Mouse (Mus musculus) midbrain, embryonic 12.5 days (tissue): ENCODE results near the gene Ugt1a6a. TPM values are rescaled to one million over a fixed set of nuclear protein-coding genes. Genes with fewer than 3 reads are reported as not detected.
A peak's percentile ranks its signal among the peaks of the same experiment; 100 is the strongest.

ENCODE experiments used
- ATAC-seq: fragments of 200-750 bp; cut with Nextera tagmentation; 2 replicates; pipeline ENCODE4 v1.8.0; 2017; ENCODE audit warnings: low read depth, moderate TSS enrichment, moderate library complexity; ENCODE audit not compliant: low FRiP score
- H3K27ac ChIP-seq: fragments of 300-500 bp; sonication (generic); replicated peaks from 2 replicates; pipeline ENCODE4 v1.5.1; 2016; ENCODE audit warnings: mild to moderate bottlenecking
- H3K27me3 ChIP-seq: fragments of 300-500 bp; sonication (generic); 2 replicates; pipeline ENCODE4 v1.6.1; 2016; ENCODE audit warnings: mild to moderate bottlenecking
- H3K36me3 ChIP-seq: fragments of 300-500 bp; sonication (generic); 2 replicates; pipeline ENCODE4 v1.6.1; 2016
- H3K4me1 ChIP-seq: fragments of 300-500 bp; sonication (generic); 2 replicates; pipeline ENCODE4 v1.6.1; 2016
- H3K4me2 ChIP-seq: fragments of 300-500 bp; sonication (generic); replicated peaks from 2 replicates; pipeline ENCODE4 v1.6.1; 2016; ENCODE audit warnings: mild to moderate bottlenecking, moderate library complexity
- H3K4me3 ChIP-seq: fragments of 300-500 bp; sonication (generic); 2 replicates; pipeline ENCODE4 v1.5.1; 2016; ENCODE audit warnings: mild to moderate bottlenecking
- H3K9ac ChIP-seq: fragments of 300-500 bp; sonication (generic); replicated peaks from 2 replicates; pipeline ENCODE4 v1.6.1; 2016; ENCODE audit warnings: mild to moderate bottlenecking, moderate library complexity
- H3K9me3 ChIP-seq: fragments of 300-500 bp; sonication (generic); 2 replicates; pipeline ENCODE4 v1.6.1; 2016; ENCODE audit warnings: mild to moderate bottlenecking
- WGBS: fragments of 180-500 bp; shearing (Covaris S2); methylation state at CpG from one replicate; pipeline ENCODE4 v1.1.7; 2016; 5-methylcytosine and 5-hydroxymethylcytosine counted together
- polyA plus RNA-seq: library from polyadenylated mRNA; unstranded; fragments of >200 nt; fragmentation: Nextera tagmentation; extraction: Ambion mirVana; gene quantifications from 2 replicates; pipeline ENCODE4 v1.2.1, GENCODE M21; 2016

Gene Ugt1a6a
- polyA plus RNA-seq, 1 experiment from 2014 or later, result 0.61 TPM

GRCm38 (mm10) chr1:88233421-88234247, 99.0 kb downstream of the Ugt1a6a start:
- WGBS, result 69% methylated on average over 14 of the region's 14 CpGs
- Histone ChIP-seq H3K9ac (no peak overlapping the region), H3K36me3 (no peaks in the 10 kb centered on the region), H3K4me1 (no peaks in the 10 kb centered on the region), H3K9me3 (peaks cover 97% of the 10 kb centered on the region), H3K4me3 (no peak overlapping the region), H3K4me2 (no peak overlapping the region), H3K27me3 (no peaks in the 10 kb centered on the region), H3K27ac (no peak overlapping the region)
- ATAC-seq, result no peak

GRCm38 (mm10) chr1:88234248-88234610, 99.6 kb downstream of the Ugt1a6a start:
- 63% methylated on average over 4 of the region's 4 CpGs for WGBS
- H3K9ac ChIP-seq, result no peak overlapping the region
- no peaks in the 10 kb centered on the region for H3K36me3 ChIP-seq
- H3K27ac ChIP-seq, result no peak overlapping the region
- ATAC-seq, result no peak
- H3K9me3 ChIP-seq, result peaks cover 97% of the 10 kb centered on the region
- H3K27me3 ChIP-seq, result no peaks in the 10 kb centered on the region
- H3K4me1 ChIP-seq, result no peaks in the 10 kb centered on the region
- no peak overlapping the region for H3K4me2 ChIP-seq
- no peak overlapping the region for H3K4me3 ChIP-seq

- Histone ChIP-seq H3K4me3 (no peak overlapping the region), H3K4me2 (no peak overlapping the region), H3K36me3 (no peaks in the 10 kb centered on the region), H3K9ac (no peak overlapping the region), H3K27ac (no peak overlapping the region), H3K9me3 (peaks cover 97% of the 10 kb centered on the region), H3K4me1 (no peaks in the 10 kb centered on the region), H3K27me3 (no peaks in the 10 kb centered on the region)
- ATAC-seq, result no peak
- WGBS, result 43% methylated on average over 5 of the region's 5 CpGs
These were observed 100.0 kb downstream of the Ugt1a6a start for GRCm38 (mm10) chr1:88234646-88235045.

- Histone ChIP-seq H3K4me3 (no peak overlapping the region), H3K9ac (no peak overlapping the region), H3K27me3 (no peaks in the 10 kb centered on the region), H3K9me3 (peaks cover 97% of the 10 kb centered on the region), H3K4me2 (no peak overlapping the region), H3K4me1 (no peaks in the 10 kb centered on the region), H3K36me3 (no peaks in the 10 kb centered on the region), H3K27ac (no peak overlapping the region)
- WGBS, result 63% methylated on average over 11 of the region's 11 CpGs
- ATAC-seq, result peak; percentile 6
These were observed 100.7 kb downstream of the Ugt1a6a start for GRCm38 (mm10) chr1:88235046-88235893.

- peaks cover 97% of the 10 kb centered on the region for H3K9me3 ChIP-seq
- 62% methylated on average over 4 of the region's 4 CpGs for WGBS
- H3K27ac ChIP-seq, result no peak overlapping the region
- ATAC-seq, result no peak
- no peaks in the 10 kb centered on the region for H3K36me3 ChIP-seq
- H3K4me1 ChIP-seq, result no peaks in the 10 kb centered on the region
- H3K27me3 ChIP-seq, result no peaks in the 10 kb centered on the region
- H3K9ac ChIP-seq, result no peak overlapping the region
- no peak overlapping the region for H3K4me3 ChIP-seq
- H3K4me2 ChIP-seq, result no peak overlapping the region
These were observed 101.3 kb downstream of the Ugt1a6a start for GRCm38 (mm10) chr1:88235894-88236415.

- peaks cover 95% of the 10 kb centered on the region for H3K9me3 ChIP-seq
- no peaks in the 10 kb centered on the region for H3K36me3 ChIP-seq
- H3K4me2 ChIP-seq, result no peak overlapping the region
- H3K27ac ChIP-seq, result no peak overlapping the region
- no peaks in the 10 kb centered on the region for H3K27me3 ChIP-seq
- no peaks in the 10 kb centered on the region for H3K4me1 ChIP-seq
- H3K9ac ChIP-seq, result no peak overlapping the region
- no peak overlapping the region for H3K4me3 ChIP-seq
- 77% methylated on average over 5 of the region's 5 CpGs for WGBS
- no peak for ATAC-seq
These were observed 102.7 kb downstream of the Ugt1a6a start for GRCm38 (mm10) chr1:88237311-88237710.

- ATAC-seq, result no peak; the same call in 1 of the 2 replicates
- no peaks in the 10 kb centered on the region for H3K36me3 ChIP-seq
- no peaks in the 10 kb centered on the region for H3K27me3 ChIP-seq
- H3K4me3 ChIP-seq, result no peak overlapping the region
- peaks cover 95% of the 10 kb centered on the region for H3K9me3 ChIP-seq
- no peaks in the 10 kb centered on the region for H3K4me1 ChIP-seq
- no peak overlapping the region for H3K27ac ChIP-seq
- H3K9ac ChIP-seq, result no peak overlapping the region
- 75% methylated on average over 6 of the region's 6 CpGs for WGBS
- H3K4me2 ChIP-seq, result no peak overlapping the region
These were observed 104.2 kb downstream of the Ugt1a6a start for GRCm38 (mm10) chr1:88238771-88239170.

GRCm38 (mm10) chr1:88240072-88240471, 105.5 kb downstream of the Ugt1a6a start:
- no peak for ATAC-seq
- Histone ChIP-seq H3K9ac (no peak overlapping the region), H3K4me3 (no peak overlapping the region), H3K4me1 (no peaks in the 10 kb centered on the region), H3K4me2 (no peak overlapping the region), H3K9me3 (peaks cover 95% of the 10 kb centered on the region), H3K36me3 (no peaks in the 10 kb centered on the region), H3K27ac (no peak overlapping the region), H3K27me3 (no peaks in the 10 kb centered on the region)
- 74% methylated on average over 5 of the region's 5 CpGs for WGBS

- 74% methylated on average over 4 of the region's 4 CpGs for WGBS
- H3K27me3 ChIP-seq, result no peaks in the 10 kb centered on the region
- H3K36me3 ChIP-seq, result no peaks in the 10 kb centered on the region
- H3K4me2 ChIP-seq, result no peak overlapping the region
- peak; percentile 10; the same call in 1 of the 2 replicates for ATAC-seq
- H3K27ac ChIP-seq, result no peak overlapping the region
- no peak overlapping the region for H3K4me3 ChIP-seq
- H3K9ac ChIP-seq, result no peak overlapping the region
- no peaks in the 10 kb centered on the region for H3K4me1 ChIP-seq
- peaks cover 95% of the 10 kb centered on the region for H3K9me3 ChIP-seq
These were observed 106.0 kb downstream of the Ugt1a6a start for GRCm38 (mm10) chr1:88240579-88240978.

GRCm38 (mm10) chr1:88243861-88244260, 109.3 kb downstream of the Ugt1a6a start:
- Histone ChIP-seq H3K4me3 (no peak overlapping the region), H3K4me1 (no peaks in the 10 kb centered on the region), H3K9me3 (peaks cover 97% of the 10 kb centered on the region), H3K36me3 (no peaks in the 10 kb centered on the region), H3K27ac (no peak overlapping the region), H3K9ac (no peak overlapping the region), H3K27me3 (no peaks in the 10 kb centered on the region), H3K4me2 (no peak overlapping the region)
- 64% methylated on average over 5 of the region's 5 CpGs for whole genome bisulfite sequencing
- no peak for ATAC-seq

GRCm38 (mm10) chr1:88245881-88246280, 111.3 kb downstream of the Ugt1a6a start:
- Histone ChIP-seq H3K36me3 (no peaks in the 10 kb centered on the region), H3K4me3 (no peak overlapping the region), H3K9me3 (peaks cover 97% of the 10 kb centered on the region), H3K27me3 (no peaks in the 10 kb centered on the region), H3K9ac (no peak overlapping the region), H3K4me2 (no peak overlapping the region), H3K27ac (no peak overlapping the region), H3K4me1 (no peaks in the 10 kb centered on the region)
- 76% methylated on average over 6 of the region's 6 CpGs for WGBS
- no peak for ATAC-seq

- no peak overlapping the region for H3K27ac ChIP-seq
- no peaks in the 10 kb centered on the region for H3K4me1 ChIP-seq
- H3K4me2 ChIP-seq, result no peak overlapping the region
- no peaks in the 10 kb centered on the region for H3K27me3 ChIP-seq
- ATAC-seq, result no peak
- H3K36me3 ChIP-seq, result no peaks in the 10 kb centered on the region
- no peak overlapping the region for H3K9ac ChIP-seq
- 46% methylated on average over 6 of the region's 6 CpGs for WGBS
- no peak overlapping the region for H3K4me3 ChIP-seq
- peaks cover 97% of the 10 kb centered on the region for H3K9me3 ChIP-seq
These were observed 111.8 kb downstream of the Ugt1a6a start for GRCm38 (mm10) chr1:88246386-88246785.
